Comparison of ENCODE assay signal across 8 mouse cellular contexts in the genomic region with DNA sequence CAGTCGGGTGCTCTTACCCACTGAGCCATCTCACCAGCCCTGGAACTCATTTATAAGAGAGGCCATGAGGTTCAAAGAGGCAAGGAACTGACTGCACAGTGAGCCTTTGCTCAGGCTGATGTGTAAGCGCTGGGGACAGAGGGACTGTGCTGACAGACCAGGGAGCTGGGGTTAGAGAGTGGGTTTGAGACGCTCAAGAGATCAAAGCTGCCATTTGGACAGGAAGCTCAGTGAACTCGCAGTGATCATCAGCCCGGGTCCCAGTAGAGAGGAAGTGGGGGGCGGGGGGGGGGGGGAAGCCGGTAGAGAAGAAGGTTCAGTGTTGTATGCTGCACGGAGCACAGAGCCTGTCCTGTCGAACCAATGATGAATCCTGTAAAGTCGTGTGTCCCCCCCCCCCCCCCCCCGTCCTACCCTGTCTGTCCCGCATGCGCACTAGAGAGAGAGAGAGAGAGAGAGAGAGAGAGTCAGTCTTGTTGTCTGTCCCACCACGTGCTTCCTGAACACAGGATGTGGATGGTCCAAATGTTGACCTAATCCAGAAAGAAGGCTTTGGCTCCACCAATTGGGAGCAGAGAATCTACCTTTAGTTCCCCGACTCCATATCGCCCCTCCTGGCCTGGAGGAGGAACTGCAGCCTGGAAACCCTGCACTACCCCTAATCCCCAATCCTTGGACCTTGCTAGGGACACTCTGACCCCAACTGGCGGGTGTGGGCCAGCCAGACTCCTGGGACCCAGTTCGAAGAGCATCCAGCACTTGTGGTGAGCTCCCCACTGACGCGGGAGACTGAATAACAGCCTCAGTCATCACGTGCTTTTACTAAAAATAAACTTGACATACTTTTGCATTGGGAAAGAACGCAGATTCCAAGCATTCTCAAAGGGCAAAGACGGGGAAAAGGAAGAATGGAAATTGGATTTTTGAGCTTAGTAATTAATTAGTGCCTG. TPM values are rescaled to one million over a fixed set of nuclear protein-coding genes. Genes with fewer than 3 reads are reported as not detected.
DNase-seq lines count a peak whose midpoint lies in the region; ATAC-seq and TF ChIP-seq lines count a peak whose summit lies in the region.

No protein-coding gene starts in this region.

- in situ Hi-C loops in ES-E14 (cut with MboI; ENCODE audit: low sequenced_read_pairs in 2 of 2, unreplicated experiment in 2 of 2), result no loop called here

- H3K4me2 ChIP-seq in forebrain, embryonic 15.5 days (replicated peaks), result no peak overlapping the region

- H3K27me3 ChIP-seq in heart, embryonic 10.5 days (ENCODE audit: insufficient read depth, poor library complexity, severe bottlenecking), result peaks cover 19% of the 10 kb centered on the region; the same call in 1 of the 2 replicates
- no peaks in the 10 kb centered on the region for H3K27me3 ChIP-seq in forebrain, embryonic 15.5 days

- H3K4me1 ChIP-seq in ES-E14 (ENCODE audit: control insufficient read depth in 2 of 2, insufficient read depth in 2 of 2, low read length in 2 of 2, poor library complexity in 1 of 2), result peaks cover 3 to 15% of the 10 kb centered on the region in 2 experiments; a peak in 2 of 4 replicates
- peaks cover 29% of the 10 kb centered on the region for H3K4me1 ChIP-seq in heart, embryonic 10.5 days
- H3K4me1 ChIP-seq in forebrain, embryonic 15.5 days, result no peaks in the 10 kb centered on the region

- H3K27ac ChIP-seq in ES-E14 (ENCODE audit: insufficient read depth, low read depth, low read length, poor library complexity, severe bottlenecking), result no peak overlapping the region
- peak overlapping the region; percentile 56 for H3K27ac ChIP-seq in heart, embryonic 10.5 days
- H3K27ac ChIP-seq in forebrain, embryonic 15.5 days (replicated peaks), result no peak overlapping the region

- peak; percentile 64 for DNase-seq in CD4-positive helper T cell, adult 2 months (ENCODE audit: low read depth, low spot score)
- DNase-seq in ES-E14 (ENCODE audit: low read depth, low spot score) (peak; percentile 68), MN1 (ENCODE audit: low spot score) (no peak)
- DNase-seq in heart, embryonic 10.5 days (ENCODE audit: low spot score), result no peak
- DNase-seq in kidney, postnatal 4 days, result peak; percentile 67 to 73
- DNase-seq in spleen, postnatal 4 days (ENCODE audit: low spot score in 2 of 2), result peak; percentile 32 to 76
- no peak for DNase-seq in ovary, adult 18-20 months (ENCODE audit: low spot score)

- no peak overlapping the region; the same call in 1 of the 2 replicates for H3K9ac ChIP-seq in ES-E14 (ENCODE audit: insufficient read depth, low read depth, low read length, poor library complexity, severe bottlenecking)
- no peak overlapping the region for H3K9ac ChIP-seq in forebrain, embryonic 15.5 days (replicated peaks)

- 62% methylated on average over 15 of the region's 23 CpGs for WGBS in heart, embryonic 10.5 days
- WGBS in forebrain, embryonic 15.5 days, result 85% methylated on average over 15 of the region's 23 CpGs

- ATAC-seq in forebrain, embryonic 15.5 days (replicated peaks), result no peak

- H3K36me3 ChIP-seq in ES-E14 (ENCODE audit: control insufficient read depth, insufficient read depth, low read length, poor library complexity, severe bottlenecking), result no peaks in the 10 kb centered on the region
- H3K36me3 ChIP-seq in heart, embryonic 10.5 days, result no peaks in the 10 kb centered on the region
- no peaks in the 10 kb centered on the region for H3K36me3 ChIP-seq in forebrain, embryonic 15.5 days

- no peaks in the 10 kb centered on the region for H3K9me3 ChIP-seq in ES-E14 (ENCODE audit: control insufficient read depth, insufficient read depth, low read depth, low read length)
- no peaks in the 10 kb centered on the region for H3K9me3 ChIP-seq in heart, embryonic 10.5 days
- H3K9me3 ChIP-seq in forebrain, embryonic 15.5 days, result no peaks in the 10 kb centered on the region

- H3K4me3 ChIP-seq in ES-E14 (ENCODE audit: insufficient read depth in 1 of 2, low read depth in 1 of 2, low read length in 2 of 2, poor library complexity in 1 of 2, severe bottlenecking in 1 of 2), result peak overlapping the region in 1 of 2 experiments; percentile 15; a peak in 1 of 4 replicates
- H3K4me3 ChIP-seq in heart, embryonic 10.5 days, result 0 out of 2 replicates have a peak overlapping the region, but pooled peaks have one; percentile 6
- H3K4me3 ChIP-seq in forebrain, embryonic 15.5 days, result no peak overlapping the region

TF ChIP-seq in ES-E14, 5 proteins besides CTCF, POLR2A, EP300 and RAD21:
- TF ChIP-seq CHD2 (IDR thresholded peaks at IDR 0.05; ENCODE audit: low read depth, low read length) (no peak), MAFK (IDR thresholded peaks at IDR 0.05; ENCODE audit: insufficient read depth, low read depth, low read length) (no peak), ZNF384 (IDR thresholded peaks at IDR 0.05; ENCODE audit: low read depth, low read length) (no peak), HCFC1 (IDR thresholded peaks at IDR 0.05; ENCODE audit: borderline replicate concordance, insufficient read depth, low read length) (no peak), ZC3H11A (IDR thresholded peaks at IDR 0.05; ENCODE audit: borderline replicate concordance, low read depth, low read length) (no peak)

RNA-seq across cellular contexts. Expression of a gene that starts 23.5 kb away (rescaled TPM):
- total RNA-seq in ES-E14 (2012; rRNA removed), result 43.7 and 54.9 TPM in 2 replicates
- 47.7 and 53.8 TPM in 2 replicates for polyA plus RNA-seq in heart, embryonic 10.5 days (2016; fragmentation: Nextera tagmentation; extraction: Ambion mirVana)
- 30.1 and 31.5 TPM in 2 replicates for polyA plus RNA-seq in forebrain, embryonic 15.5 days (2015; fragmentation: Nextera tagmentation; extraction: Ambion mirVana)

RNA-seq across cellular contexts. Expression of a gene that starts 24.4 kb away (rescaled TPM):
- total RNA-seq in ES-E14 (2012; rRNA removed), result 9.1 and 11.2 TPM in 2 replicates
- polyA plus RNA-seq in heart, embryonic 10.5 days (2016; fragmentation: Nextera tagmentation; extraction: Ambion mirVana), result 4.2 TPM in 2 replicates
- polyA plus RNA-seq in forebrain, embryonic 15.5 days (2015; fragmentation: Nextera tagmentation; extraction: Ambion mirVana), result 1.6 and 1.8 TPM in 2 replicates

RNA-seq across cellular contexts. Expression of a gene that starts 51.9 kb away (rescaled TPM):
- 21.9 and 37.4 TPM in 2 replicates for total RNA-seq in ES-E14 (2012; rRNA removed)
- 0.36 and 3.9 TPM in 2 replicates for polyA plus RNA-seq in heart, embryonic 10.5 days (2016; fragmentation: Nextera tagmentation; extraction: Ambion mirVana)
- polyA plus RNA-seq in forebrain, embryonic 15.5 days (2015; fragmentation: Nextera tagmentation; extraction: Ambion mirVana), result 8.6 and 12.3 TPM in 2 replicates

Comparison
In these comparisons a context has a peak if more than half of its experiments do, and no peak if none do; other contexts are left out.
1. DNase-seq: peak in CD4-positive helper T cell, adult 2 months (single experiment), ES-E14 (single experiment), kidney, postnatal 4 days (2 of 2) and spleen, postnatal 4 days (2 of 2); none in heart, embryonic 10.5 days (single experiment), MN1 (single experiment) and ovary, adult 18-20 months (single experiment).